Comparison of ENCODE assay signal across 8 mouse cellular contexts in the genomic region with DNA sequence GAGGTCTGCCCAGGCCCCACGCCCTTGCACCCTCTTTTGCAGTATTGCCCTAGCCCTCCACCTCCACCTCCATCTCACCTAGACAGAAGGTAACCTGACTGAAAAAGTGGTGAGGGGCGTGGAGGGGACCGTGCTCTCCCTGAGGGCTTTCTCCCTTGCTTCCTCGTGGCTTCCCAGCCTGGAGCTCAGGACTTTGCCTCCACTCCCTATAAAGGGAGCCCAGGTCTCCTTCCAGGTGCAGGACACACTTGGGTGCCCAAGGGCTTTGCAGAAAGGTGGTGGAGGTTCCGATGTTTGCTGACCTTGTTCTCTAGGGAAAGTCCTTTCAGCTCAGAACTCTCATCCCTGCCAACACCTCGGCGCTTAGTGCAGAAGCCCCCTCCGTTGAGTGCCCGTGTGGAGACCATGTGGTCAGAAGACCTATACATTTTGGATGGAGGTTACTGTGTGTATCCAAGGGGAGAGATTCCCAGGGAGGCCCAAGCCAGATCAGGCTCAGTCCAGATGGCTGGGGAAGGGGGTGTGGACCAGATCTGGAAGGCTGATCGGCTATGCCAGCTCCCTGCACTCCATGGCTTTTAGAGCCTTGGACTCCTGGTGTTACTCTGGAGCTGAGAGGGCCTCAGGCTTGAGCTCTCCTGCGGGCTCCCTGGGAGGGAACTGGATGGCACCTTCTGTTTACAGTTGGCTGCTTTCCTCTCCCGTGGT. TPM values are rescaled to one million over a fixed set of nuclear protein-coding genes. Genes with fewer than 3 reads are reported as not detected.
DNase-seq lines count a peak whose midpoint lies in the region; ATAC-seq lines count a peak whose summit lies in the region.

No protein-coding gene starts in this region.

- H3K36me3 ChIP-seq in neural tube, embryonic 11.5 days (ENCODE audit: control insufficient read depth, insufficient read depth, low read length), result no peaks in the 10 kb centered on the region
- H3K36me3 ChIP-seq in forebrain, embryonic 11.5 days (ENCODE audit: control insufficient read depth, insufficient read depth, low read length), result no peaks in the 10 kb centered on the region
- H3K36me3 ChIP-seq in neural tube, embryonic 15.5 days, result no peaks in the 10 kb centered on the region

- peak overlapping the region; percentile 88 for H3K4me2 ChIP-seq in neural tube, embryonic 11.5 days (ENCODE audit: low read depth)
- H3K4me2 ChIP-seq in forebrain, embryonic 11.5 days (ENCODE audit: low read depth, low read length, severe bottlenecking), result peak overlapping the region; percentile 58
- H3K4me2 ChIP-seq in neural tube, embryonic 15.5 days, result peak overlapping the region; percentile 81

- no peaks in the 10 kb centered on the region for H3K9me3 ChIP-seq in neural tube, embryonic 11.5 days (ENCODE audit: control insufficient read depth, low read length)
- no peaks in the 10 kb centered on the region for H3K9me3 ChIP-seq in forebrain, embryonic 11.5 days (ENCODE audit: control insufficient read depth, low read length)
- no peaks in the 10 kb centered on the region for H3K9me3 ChIP-seq in neural tube, embryonic 15.5 days (replicated peaks)

- DNase-seq in neural tube, embryonic 11.5 days (ENCODE audit: low spot score), result no peak
- no peak for DNase-seq in neural tube, embryonic 10.5 days (ENCODE audit: extremely low spot score, low spot score)
- no peak for DNase-seq in forebrain, embryonic 11.5 days (ENCODE audit: low spot score)
- peak; percentile 49 for DNase-seq in kidney, postnatal 10 days
- DNase-seq in spleen, adult 18-20 months, result no peak
- DNase-seq in frontal cortex, adult 2 months (ENCODE audit: extremely low spot score in 1 of 2, low spot score in 1 of 2), result no peak
- DNase-seq in urinary bladder, postnatal 10 days (ENCODE audit: low spot score), result no peak

- H3K4me3 ChIP-seq in neural tube, embryonic 11.5 days (ENCODE audit: low read depth, low read length), result peak overlapping the region; percentile 59
- H3K4me3 ChIP-seq in forebrain, embryonic 11.5 days (ENCODE audit: low read depth, low read length), result peak overlapping the region; percentile 42
- H3K4me3 ChIP-seq in neural tube, embryonic 15.5 days (replicated peaks), result peak overlapping the region; percentile 68

- ATAC-seq in neural tube, embryonic 11.5 days (ENCODE audit: insufficient read depth, low FRiP score, low TSS enrichment), result no peak
- no peak for ATAC-seq in forebrain, embryonic 11.5 days (replicated peaks; ENCODE audit: low FRiP score)
- no peak for ATAC-seq in neural tube, embryonic 15.5 days (ENCODE audit: low FRiP score)

- peak overlapping the region; percentile 76 for H3K9ac ChIP-seq in neural tube, embryonic 11.5 days (ENCODE audit: low read length)
- H3K9ac ChIP-seq in forebrain, embryonic 11.5 days (ENCODE audit: low read length), result peak overlapping the region; percentile 60
- H3K9ac ChIP-seq in neural tube, embryonic 15.5 days (replicated peaks), result peak overlapping the region; percentile 83

- H3K4me1 ChIP-seq in neural tube, embryonic 11.5 days (ENCODE audit: control insufficient read depth, insufficient read depth, low read length), result peaks cover 83% of the 10 kb centered on the region
- H3K4me1 ChIP-seq in forebrain, embryonic 11.5 days (replicated peaks; ENCODE audit: control insufficient read depth, insufficient read depth, low read length), result peaks cover 56% of the 10 kb centered on the region
- peaks cover 96% of the 10 kb centered on the region for H3K4me1 ChIP-seq in neural tube, embryonic 15.5 days

- 13% methylated on average over 12 of the region's 12 CpGs for WGBS in neural tube, embryonic 11.5 days
- 17% methylated on average over 12 of the region's 12 CpGs for WGBS in forebrain, embryonic 11.5 days
- 7% methylated on average over 12 of the region's 12 CpGs for WGBS in neural tube, embryonic 15.5 days

- H3K27me3 ChIP-seq in neural tube, embryonic 11.5 days (ENCODE audit: control insufficient read depth, insufficient read depth, low read length), result no peaks in the 10 kb centered on the region
- H3K27me3 ChIP-seq in forebrain, embryonic 11.5 days (ENCODE audit: control insufficient read depth, insufficient read depth, low read length), result no peaks in the 10 kb centered on the region
- no peaks in the 10 kb centered on the region for H3K27me3 ChIP-seq in neural tube, embryonic 15.5 days (replicated peaks)

- H3K27ac ChIP-seq in neural tube, embryonic 11.5 days (ENCODE audit: low read depth, low read length), result no peak overlapping the region
- no peak overlapping the region for H3K27ac ChIP-seq in forebrain, embryonic 11.5 days (ENCODE audit: low read depth, low read length)
- peak overlapping the region; percentile 48; the same call in 1 of the 2 replicates for H3K27ac ChIP-seq in neural tube, embryonic 15.5 days (replicated peaks)

RNA-seq across cellular contexts. Expression of gene Rara, which starts 0.7 kb away (rescaled TPM):
- polyA plus RNA-seq in neural tube, embryonic 11.5 days (2014; fragmentation: Nextera tagmentation; extraction: Ambion mirVana), result 73.2 and 75.1 TPM in 2 replicates
- polyA plus RNA-seq in forebrain, embryonic 11.5 days (2014; fragmentation: Nextera tagmentation; extraction: Ambion mirVana), result 23.3 and 25.2 TPM in 2 replicates
- polyA plus RNA-seq in neural tube, embryonic 15.5 days (2015; fragmentation: Nextera tagmentation; extraction: Ambion mirVana), result 17.3 and 19.9 TPM in 2 replicates
- 6.4 and 7.9 TPM in 2 replicates for polyA plus RNA-seq in frontal cortex, adult 2 months (2012; rRNA removed)

RNA-seq across cellular contexts. Expression of gene Cdc6, which starts 20.7 kb away (rescaled TPM):
- 41.6 and 44.4 TPM in 2 replicates for polyA plus RNA-seq in neural tube, embryonic 11.5 days (2014; fragmentation: Nextera tagmentation; extraction: Ambion mirVana)
- polyA plus RNA-seq in forebrain, embryonic 11.5 days (2014; fragmentation: Nextera tagmentation; extraction: Ambion mirVana), result 52.8 and 54.7 TPM in 2 replicates
- polyA plus RNA-seq in neural tube, embryonic 15.5 days (2015; fragmentation: Nextera tagmentation; extraction: Ambion mirVana), result 3.8 and 12.0 TPM in 2 replicates
- polyA plus RNA-seq in frontal cortex, adult 2 months (2012; rRNA removed), result 0.62 and 0.67 TPM in 2 replicates

RNA-seq across cellular contexts. Expression of gene Gjd3, which starts 54.5 kb away (rescaled TPM):
- polyA plus RNA-seq in neural tube, embryonic 11.5 days (2014; fragmentation: Nextera tagmentation; extraction: Ambion mirVana), result 0.57 TPM in 1 of 2 replicates, not detected in the other
- 0.23 TPM in 1 of 2 replicates, not detected in the other for polyA plus RNA-seq in forebrain, embryonic 11.5 days (2014; fragmentation: Nextera tagmentation; extraction: Ambion mirVana)
- polyA plus RNA-seq in neural tube, embryonic 15.5 days (2015; fragmentation: Nextera tagmentation; extraction: Ambion mirVana), result 2.2 and 3.0 TPM in 2 replicates
- 2.9 and 3.3 TPM in 2 replicates for polyA plus RNA-seq in frontal cortex, adult 2 months (2012; rRNA removed)
